Mouse (Mus musculus) small intestine, adult 2 months (tissue): ENCODE measurements around the gene Nck2.

ENCODE experiments used
- CTCF ChIP-seq: fragments of 200-500 bp; IDR thresholded peaks from 2 replicates; pipeline ENCODE4 v1.5.1; 2012; ENCODE audit warnings: low read depth, mild to moderate bottlenecking, control low read depth, inconsistent platforms, low read length, moderate library complexity, mixed read lengths; ENCODE audit not compliant: insufficient replicate concordance, insufficient read length; ENCODE audit errors: extremely low read depth
- POLR2A ChIP-seq: fragments of 200-500 bp; IDR thresholded peaks from 2 replicates; pipeline ENCODE4 v1.6.1; 2012; ENCODE audit warnings: low read depth, mild to moderate bottlenecking, control low read depth, inconsistent platforms, low read length, moderate library complexity

- TF ChIP-seq POLR2A = no peak
- TF ChIP-seq CTCF = no peak
Measured at GRCm38 (mm10) chr1:43561085-43561484, 116.7 kb downstream of the Nck2 start.
